Mouse (Mus musculus) layer of hippocampus, adult 18-20 months (tissue): ENCODE results near the gene D630023F18Rik. TPM values are rescaled to one million over a fixed set of nuclear protein-coding genes. Genes with fewer than 3 reads are reported as not detected.

Source experiments
- DNase-seq, 2 experiments: peaks; one replicate each; pipeline ENCODE4 v3.0.0; 2022; ENCODE audit warnings: low spot score in 2 of 2
- total RNA-seq, 2 experiments: library from RNA; stranded (reverse); gene quantifications; 2 replicates each; pipeline ENCODE4 v1.2.3; 2021

The D630023F18Rik gene
- total RNA-seq, 2 experiments from 2014 or later: 9.3 to 9.5 TPM

- peak; percentile 44 to 87 for DNase-seq
Measured at GRCm38 (mm10) chr1:65112031-65112806, 10.8 kb downstream of the D630023F18Rik start.

- no peak for DNase-seq
Measured at GRCm38 (mm10) chr1:65109756-65110435, 13.1 kb downstream of the D630023F18Rik start.

- DNase-seq: no peak
Measured at GRCm38 (mm10) chr1:65109196-65109595, 13.8 kb downstream of the D630023F18Rik start.

DNA sequence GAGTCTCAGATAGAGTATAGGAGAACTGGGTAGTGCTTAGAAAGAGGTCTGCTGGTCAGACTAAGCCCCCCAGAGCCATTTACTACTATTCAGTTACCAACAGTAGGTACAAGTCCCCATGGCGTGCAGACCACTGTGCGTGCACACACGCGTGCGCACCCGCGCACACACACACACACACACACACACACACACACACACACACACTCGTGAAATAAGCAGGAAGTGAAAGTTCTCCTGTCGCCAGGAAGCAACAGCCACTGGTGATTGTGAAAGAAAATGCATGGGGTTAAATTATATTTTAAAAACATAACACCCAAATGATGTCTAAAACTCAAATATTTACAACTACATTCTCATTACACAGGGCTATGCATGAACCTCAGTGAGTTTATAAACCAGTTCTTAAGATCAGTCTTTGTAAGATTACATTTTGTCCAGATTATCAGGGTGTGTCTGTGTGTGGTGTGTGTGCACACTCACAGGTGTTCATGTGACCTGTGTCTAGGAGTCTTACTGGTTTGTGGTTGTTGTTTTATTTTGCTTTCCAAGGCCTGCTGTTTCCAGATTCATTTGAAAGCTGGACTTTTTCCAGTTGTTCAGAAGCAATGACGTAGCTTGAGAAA lies 15.2 kb downstream of the D630023F18Rik start:
- DNase-seq: no peak

DNA sequence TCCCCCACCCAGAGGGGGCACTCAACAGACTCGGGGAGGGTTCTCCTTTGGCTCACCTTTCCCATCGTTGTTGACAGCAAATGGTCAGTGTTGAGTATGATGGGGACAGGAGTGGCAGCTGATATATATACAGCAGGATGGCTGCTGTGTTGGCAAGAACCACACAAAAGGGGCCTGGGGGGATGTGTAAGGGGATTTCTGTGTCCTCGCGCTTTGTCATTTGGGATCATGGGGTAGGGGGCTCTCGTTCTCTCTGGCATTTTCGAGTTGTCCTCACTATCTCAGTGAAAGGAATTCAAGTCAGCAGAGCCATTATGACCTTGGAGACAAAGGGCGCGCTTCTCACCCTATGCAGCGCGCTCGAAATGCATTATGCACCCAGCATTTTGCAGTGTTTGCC lies 19.7 kb downstream of the D630023F18Rik start, which contains the start of gene Cryga:
Gene Cryga (minus strand): TSS at position 101 of the 400 bp plus-strand sequence.
- no peak for DNase-seq

DNA sequence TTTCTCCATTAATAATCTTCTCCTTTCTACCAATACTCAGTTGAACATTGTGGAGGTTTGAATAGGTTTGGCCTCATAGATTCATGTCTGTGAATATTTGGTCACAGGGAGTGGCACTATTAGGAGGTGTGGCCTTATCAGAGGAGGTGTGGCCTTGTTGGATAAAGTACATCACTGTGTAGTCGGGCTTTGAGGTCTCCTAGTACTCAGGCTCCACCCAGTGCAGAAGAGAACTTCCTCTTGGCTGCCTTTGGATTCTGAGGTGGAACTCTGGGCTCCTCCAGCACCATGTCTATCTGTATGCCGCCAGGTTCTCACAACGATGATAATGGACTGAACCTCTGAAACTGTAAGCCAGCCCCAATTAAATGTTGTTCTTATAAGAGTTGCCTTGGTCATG lies 26.1 kb downstream of the D630023F18Rik start:
- no peak for DNase-seq

DNA sequence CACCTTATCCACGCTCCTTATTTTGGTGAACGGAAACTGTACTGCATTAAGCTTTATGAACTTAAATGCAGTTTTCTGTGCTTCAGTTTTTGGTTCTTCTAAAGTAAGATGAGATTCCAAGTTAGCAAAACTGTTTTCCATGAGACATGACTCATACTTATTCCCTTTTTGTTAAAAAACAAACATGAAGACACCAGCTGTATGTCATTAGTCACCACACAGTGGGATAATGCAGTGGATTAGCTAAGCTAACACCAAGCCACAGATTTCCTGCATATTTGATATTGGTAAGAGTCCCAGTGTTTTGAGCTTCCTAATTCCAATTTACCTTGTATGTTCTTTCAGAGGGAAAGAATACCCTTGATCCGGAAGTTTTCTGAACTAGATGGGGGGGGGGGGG lies 31.4 kb downstream of the D630023F18Rik start:
- no peak for DNase-seq

GRCm38 (mm10) chr1:65090370-65090769 lies 32.6 kb downstream of the D630023F18Rik start:
- no peak for DNase-seq

DNA sequence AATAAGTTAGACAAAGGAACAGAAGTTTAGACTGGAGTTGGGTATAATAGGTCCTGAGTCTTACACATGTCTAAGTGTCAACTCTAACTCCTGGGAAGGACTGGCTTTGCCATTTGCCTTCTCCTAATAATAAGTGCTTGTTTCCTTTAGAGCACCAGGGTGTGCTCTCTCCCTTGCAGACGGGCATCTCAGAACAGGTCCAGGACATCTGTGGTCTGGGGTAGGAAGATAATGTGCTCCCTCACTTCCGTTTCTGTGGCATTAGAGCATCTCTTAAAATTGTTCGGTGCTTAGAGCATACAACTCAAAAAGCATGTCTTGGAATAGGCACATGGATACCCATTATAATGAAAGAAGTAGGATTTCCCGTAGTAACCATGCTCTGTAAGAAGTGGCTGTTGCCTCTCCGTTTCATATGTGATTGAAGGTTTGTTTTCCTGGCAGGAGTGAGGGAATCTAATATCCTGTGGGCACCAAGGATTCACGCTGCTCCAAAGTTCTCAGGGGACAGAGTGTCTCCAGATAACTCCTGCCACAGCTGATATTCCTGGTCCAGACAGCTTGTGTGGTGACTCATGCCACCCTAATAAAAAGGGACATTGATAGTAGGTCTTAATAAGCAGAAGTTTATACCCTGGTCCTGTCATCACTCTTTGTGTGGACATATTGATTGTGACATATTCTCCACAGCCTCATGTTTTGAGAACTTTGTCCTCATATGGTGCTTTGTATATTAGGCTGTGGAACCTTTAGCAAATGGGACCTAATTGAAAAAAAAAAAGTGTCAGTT lies 34.3 kb downstream of the D630023F18Rik start:
- DNase-seq: no peak

DNA sequence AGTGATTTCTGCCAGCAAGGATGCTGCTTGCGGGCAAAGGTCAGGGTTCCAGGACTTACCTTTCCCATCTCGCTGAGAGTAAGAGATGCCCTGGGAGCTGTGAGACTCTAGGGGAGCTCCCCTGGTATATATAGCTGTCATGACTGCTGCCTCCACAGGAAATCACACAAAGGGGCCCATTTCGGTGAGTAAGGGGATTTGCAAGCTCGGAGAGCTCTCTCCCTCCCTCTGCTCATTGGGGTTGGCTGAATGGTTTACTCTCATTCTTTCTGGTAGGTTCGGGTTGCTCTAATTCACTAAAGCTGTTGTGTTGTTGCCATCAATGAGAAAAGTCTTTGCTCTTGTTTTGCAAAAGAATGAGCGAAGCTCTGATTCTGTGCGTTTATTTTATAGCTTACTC lies 40.8 kb downstream of the D630023F18Rik start, which contains the start of gene Crygb:
Gene Crygb (minus strand): TSS at position 101 of the 400 bp plus-strand sequence.
- no peak for DNase-seq

- no peak for DNase-seq
Measured at GRCm38 (mm10) chr1:65075607-65076006, 47.4 kb downstream of the D630023F18Rik start.

DNA sequence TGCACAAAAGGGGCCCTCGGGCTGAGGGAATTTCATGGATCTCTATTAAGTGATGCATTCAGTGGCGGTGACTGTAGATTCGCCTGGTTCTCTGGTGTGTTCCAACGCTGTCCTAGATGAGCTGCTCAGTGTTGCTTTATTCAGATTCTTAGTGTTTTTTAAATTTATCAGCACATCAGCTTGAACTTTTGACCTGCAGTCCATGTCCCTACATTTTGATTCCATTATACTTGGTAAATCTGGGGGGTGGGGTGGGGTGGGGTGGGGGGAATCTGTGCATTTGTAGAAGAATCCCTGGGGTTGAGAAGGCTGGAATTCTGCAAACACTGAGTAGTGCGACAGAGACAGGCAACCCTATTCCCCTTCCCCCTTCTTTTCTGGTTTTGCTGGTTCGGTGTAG lies 49.4 kb downstream of the D630023F18Rik start, which contains the start of gene Crygc:
Gene Crygc (minus strand): TSS at position 101 of the 400 bp plus-strand sequence.
- no peak for DNase-seq

DNA sequence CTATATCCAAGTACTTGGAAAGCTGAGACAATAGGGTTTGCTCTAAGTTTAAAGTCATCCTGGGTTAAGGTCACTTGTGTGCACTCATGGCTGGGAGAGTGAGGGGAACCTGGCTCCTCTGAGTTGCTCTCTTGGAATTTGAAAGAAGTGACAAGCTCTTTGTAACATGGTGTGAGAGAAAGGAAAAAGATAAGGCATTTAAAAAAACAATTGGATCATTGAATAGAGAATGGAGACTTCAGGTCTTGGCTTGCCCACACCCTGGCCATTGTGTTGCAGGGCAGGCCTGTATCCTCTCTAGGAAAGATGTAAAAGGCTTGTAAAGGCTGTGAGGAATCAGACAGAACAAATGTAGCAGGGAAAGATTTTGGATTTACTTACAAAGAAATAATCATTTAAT lies 55.2 kb downstream of the D630023F18Rik start:
- DNase-seq: no peak

DNA sequence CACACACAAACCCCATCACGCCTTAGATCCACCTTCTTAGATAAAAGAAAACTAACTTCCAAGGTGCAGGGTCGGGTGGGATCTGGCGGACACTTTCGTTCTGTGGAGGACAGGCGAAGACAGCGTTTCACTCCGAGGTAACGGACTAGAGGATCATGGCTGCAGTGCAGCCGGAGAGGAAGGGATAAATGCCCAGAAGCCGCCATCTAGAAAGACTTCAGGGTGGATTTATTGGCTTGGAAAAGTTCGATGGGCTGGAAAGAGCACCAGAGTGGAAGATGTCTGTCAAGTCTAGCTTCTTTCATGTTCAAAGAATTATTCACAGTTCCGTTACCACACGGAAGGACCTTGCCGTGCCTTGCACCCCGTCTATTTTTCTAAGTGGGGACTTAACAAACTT lies 58.8 kb downstream of the D630023F18Rik start:
- no peak for DNase-seq

DNA sequence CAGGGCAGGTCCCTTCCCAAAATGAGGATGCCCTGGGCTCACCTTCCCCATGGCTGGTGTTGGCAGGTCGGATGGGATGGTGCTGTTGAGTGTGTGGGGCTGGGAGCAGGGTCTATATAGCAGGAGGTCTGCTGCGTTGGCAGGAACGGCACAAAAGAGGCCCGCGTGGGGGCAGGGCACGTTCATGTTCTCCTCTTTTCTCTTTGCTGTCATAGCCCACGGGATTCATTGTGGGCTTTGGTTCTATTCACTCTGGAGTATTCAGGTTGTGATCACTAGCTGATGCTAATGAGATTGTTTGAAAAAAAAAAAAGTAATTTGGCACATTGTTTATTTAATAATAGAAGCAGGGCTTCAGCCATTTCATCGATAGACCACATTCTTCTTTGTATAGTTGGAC lies 59.7 kb downstream of the D630023F18Rik start, which contains the start of gene Crygd:
Gene Crygd (minus strand): TSS at position 101 of the 400 bp plus-strand sequence.
- no peak for DNase-seq

Other genes with a start within 250 kb of the D630023F18Rik start
- 10 to 100 TPM; 36.9 to 39.7 TPM for gene Plekhm3, start 166.4 kb downstream of the D630023F18Rik start, total RNA-seq
- gene Akr1cl, start 90.5 kb downstream of the D630023F18Rik start, total RNA-seq: not detected
- gene Cryge, start 72.1 kb downstream of the D630023F18Rik start, total RNA-seq: not detected
- gene Crygd, start 59.8 kb downstream of the D630023F18Rik start, total RNA-seq: not detected
- gene Crygc, start 49.5 kb downstream of the D630023F18Rik start, total RNA-seq: not detected
- not detected for gene Crygb, start 40.9 kb downstream of the D630023F18Rik start, total RNA-seq
- under 1 TPM in 1 of 2 experiments, not detected in 1; 0.48 TPM for gene Cryga, start 19.8 kb downstream of the D630023F18Rik start, total RNA-seq
- gene Gm28845, start 3.7 kb downstream of the D630023F18Rik start, total RNA-seq: under 1 TPM in 1 of 2 experiments, not detected in 1; 0.54 TPM
- gene Idh1, start 63.3 kb upstream of the D630023F18Rik start, total RNA-seq: 10 to 100 TPM; 40.0 to 47.8 TPM
- gene Pikfyve, start 63.5 kb upstream of the D630023F18Rik start, total RNA-seq: 10 to 100 TPM; 39.2 to 42.2 TPM
- under 1 TPM; 0.30 TPM for gene Pth2r, start 158.8 kb upstream of the D630023F18Rik start, total RNA-seq